In the genomic region with DNA sequence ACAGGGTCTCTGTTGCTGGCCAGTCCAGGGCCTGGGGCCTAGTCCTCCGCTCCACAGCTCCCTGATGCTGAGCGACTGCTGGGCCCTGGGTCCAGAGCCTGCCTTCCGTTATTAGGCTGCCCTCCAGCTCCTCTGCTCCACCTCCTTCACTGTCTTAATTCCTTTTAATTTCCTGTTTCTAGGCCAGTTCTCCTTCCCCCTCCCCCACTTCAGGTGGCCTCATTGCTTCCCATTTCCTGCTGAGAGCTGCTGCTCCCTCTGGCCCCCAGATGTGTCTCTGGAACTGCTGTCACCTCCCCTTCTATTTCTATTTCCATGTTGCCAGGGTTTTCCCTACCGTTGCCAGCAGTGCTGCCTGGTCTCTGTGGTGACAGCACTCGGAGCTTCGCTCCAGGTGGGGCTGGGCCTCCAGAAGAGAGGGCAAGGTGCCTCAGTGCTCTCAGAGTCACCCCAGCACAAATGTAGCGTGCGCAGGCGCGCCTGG, we compare ENCODE assay signal across 10 mouse cellular contexts.
DNase-seq lines count a peak whose midpoint lies in the region; ATAC-seq and TF ChIP-seq lines count a peak whose summit lies in the region.
"Had no signal": no experiment of that assay in that cellular context is flagged by ENCODE, and none has a peak within 500 bp of the region (broad histone marks: within the 10 kb centered on the region; RNA-seq: fewer than 3 reads in every experiment).

No protein-coding gene starts in this region.

- no peak overlapping the region for H3K4me2 ChIP-seq in heart, postnatal 0 days (ENCODE audit: low read depth, low read length)
- peak overlapping the region; percentile 20; the same call in 1 of the 2 replicates for H3K4me2 ChIP-seq in limb, embryonic 12.5 days
- H3K4me2 ChIP-seq in liver, embryonic 11.5 days = no peak overlapping the region

- H3K4me1 ChIP-seq in heart, postnatal 0 days (ENCODE audit: control insufficient read depth, insufficient read depth) = peaks cover 38% of the 10 kb centered on the region
- H3K4me1 ChIP-seq in embryonic facial prominence, embryonic 10.5 days = peaks cover 62% of the 10 kb centered on the region
- H3K4me1 ChIP-seq in limb, embryonic 12.5 days (replicated peaks) = peaks cover 70% of the 10 kb centered on the region
- H3K4me1 ChIP-seq in liver, embryonic 11.5 days (replicated peaks; ENCODE audit: control insufficient read depth, insufficient read depth, low read length) = 0 out of 2 replicates have a peak, but pooled peaks cover 3% of the 10 kb centered on the region

- TF ChIP-seq CTCF in heart, postnatal 0 days (IDR thresholded peaks at IDR 0.05; ENCODE audit: low read depth) = no peak

- no peaks in the 10 kb centered on the region for H3K9me3 ChIP-seq in heart, postnatal 0 days (replicated peaks; ENCODE audit: control insufficient read depth, low read length)
- H3K9me3 ChIP-seq in embryonic facial prominence, embryonic 10.5 days = no peaks in the 10 kb centered on the region
- H3K9me3 ChIP-seq in limb, embryonic 12.5 days = no peaks in the 10 kb centered on the region
- H3K9me3 ChIP-seq in liver, embryonic 11.5 days (ENCODE audit: control insufficient read depth, low read length) = no peaks in the 10 kb centered on the region

- WGBS in heart, postnatal 0 days = 57% methylated on average over 10 of the region's 10 CpGs
- 49% methylated on average over 10 of the region's 10 CpGs for WGBS in embryonic facial prominence, embryonic 10.5 days
- 19% methylated on average over 10 of the region's 10 CpGs for WGBS in limb, embryonic 12.5 days
- WGBS in liver, embryonic 11.5 days = 67% methylated on average over 10 of the region's 10 CpGs

- H3K27ac ChIP-seq in heart, postnatal 0 days (ENCODE audit: low read depth) = peak overlapping the region; percentile 16; the same call in 1 of the 2 replicates
- H3K27ac ChIP-seq in embryonic facial prominence, embryonic 10.5 days (replicated peaks) = peak overlapping the region; percentile 74
- peak overlapping the region; percentile 70 for H3K27ac ChIP-seq in limb, embryonic 12.5 days
- no peak overlapping the region; the same call in 1 of the 2 replicates for H3K27ac ChIP-seq in liver, embryonic 11.5 days (ENCODE audit: low read depth, low read length)
- H3K27ac ChIP-seq: kidney, postnatal 0 days had no signal

- H3K36me3 ChIP-seq in heart, postnatal 0 days (replicated peaks; ENCODE audit: control insufficient read depth, insufficient read depth, low read length) = no peaks in the 10 kb centered on the region
- H3K36me3 ChIP-seq in embryonic facial prominence, embryonic 10.5 days (replicated peaks) = no peaks in the 10 kb centered on the region
- H3K36me3 ChIP-seq in limb, embryonic 12.5 days = no peaks in the 10 kb centered on the region
- no peaks in the 10 kb centered on the region for H3K36me3 ChIP-seq in liver, embryonic 11.5 days (ENCODE audit: control insufficient read depth, insufficient read depth, low read length)

- no peak overlapping the region for H3K4me3 ChIP-seq in heart, postnatal 0 days (ENCODE audit: low read depth, low read length)
- H3K4me3 ChIP-seq in embryonic facial prominence, embryonic 10.5 days = 0 out of 2 replicates have a peak overlapping the region, but pooled peaks have one; percentile 4
- H3K4me3 ChIP-seq in limb, embryonic 12.5 days (replicated peaks) = no peak overlapping the region
- H3K4me3 ChIP-seq in liver, embryonic 11.5 days (ENCODE audit: low read depth, low read length) = no peak overlapping the region

- DNase-seq in heart, postnatal 0 days (ENCODE audit: low spot score) = no peak
- no peak for DNase-seq in heart, postnatal 25 days (ENCODE audit: low spot score)
- DNase-seq in embryo, embryonic 10.5 days (ENCODE audit: low spot score) = peak; percentile 47
- peak; percentile 59 for DNase-seq in embryonic facial prominence, embryonic 10.5 days (ENCODE audit: low spot score)
- no peak for DNase-seq in liver, embryonic 11.5 days (ENCODE audit: low spot score)
- no peak for DNase-seq in frontal cortex, postnatal 36 days (ENCODE audit: low spot score in 2 of 2)
- no peak for DNase-seq in adrenal gland, postnatal 25 days
- DNase-seq: right cerebral cortex, adult 18-20 months had no signal

- H3K9ac ChIP-seq in heart, postnatal 0 days (replicated peaks; ENCODE audit: low read depth, low read length) = no peak overlapping the region
- H3K9ac ChIP-seq in limb, embryonic 12.5 days (replicated peaks) = no peak overlapping the region
- H3K9ac ChIP-seq in liver, embryonic 11.5 days (ENCODE audit: low read depth, low read length) = no peak overlapping the region

- intact Hi-C loops in heart, postnatal 25 days (cut with DNase I) = loop anchor here (5.0 kb wide), 1 partner anchor 193 kb away; no protein-coding TSS in a partner anchor

- ATAC-seq in heart, postnatal 0 days (ENCODE audit: insufficient read depth, low read depth) = peak; percentile 11; the same call in 1 of the 2 replicates
- peak; percentile 73 for ATAC-seq in limb, embryonic 12.5 days (ENCODE audit: insufficient number of reproducible peaks, insufficient read depth, low FRiP score, low TSS enrichment, low read depth)
- ATAC-seq in liver, embryonic 11.5 days (replicated peaks; ENCODE audit: low FRiP score) = no peak

- no peak for TF ChIP-seq EP300 in heart, postnatal 0 days (IDR thresholded peaks at IDR 0.05; ENCODE audit: low read depth)

- no peaks in the 10 kb centered on the region for H3K27me3 ChIP-seq in heart, postnatal 0 days (ENCODE audit: control insufficient read depth, insufficient read depth, low read length)
- peaks cover 5% of the 10 kb centered on the region; the same call in 1 of the 2 replicates for H3K27me3 ChIP-seq in embryonic facial prominence, embryonic 10.5 days (replicated peaks; ENCODE audit: low read depth, poor library complexity, severe bottlenecking)
- no peaks in the 10 kb centered on the region for H3K27me3 ChIP-seq in limb, embryonic 12.5 days
- no peaks in the 10 kb centered on the region for H3K27me3 ChIP-seq in liver, embryonic 11.5 days (replicated peaks; ENCODE audit: control insufficient read depth, insufficient read depth, low read length)

Comparison
In these comparisons a context has a peak if more than half of its experiments do, and no peak if none do; other contexts are left out.
1. DNase-seq: peak in embryo, embryonic 10.5 days (single experiment) and embryonic facial prominence, embryonic 10.5 days (single experiment); none in heart, postnatal 0 days (single experiment), heart, postnatal 25 days (single experiment), liver, embryonic 11.5 days (single experiment), frontal cortex, postnatal 36 days (0 of 2) and adrenal gland, postnatal 25 days (single experiment).